Mouse (Mus musculus) cortical plate, adult 2 months (tissue): ENCODE results near the gene Flt1.

Source experiments
- CTCF ChIP-seq: fragments of 200-500 bp; IDR thresholded peaks from 2 replicates; pipeline ENCODE4 v1.5.1; 2011; ENCODE audit warnings: mild to moderate bottlenecking, control low read depth, low read length; ENCODE audit not compliant: insufficient read depth; ENCODE audit errors: extremely low read depth
- POLR2A ChIP-seq: fragments of 200-500 bp; IDR thresholded peaks from 2 replicates; pipeline ENCODE4 v1.6.1; 2011; ENCODE audit warnings: mild to moderate bottlenecking, low read length, control low read depth; ENCODE audit not compliant: insufficient read depth; ENCODE audit errors: extremely low read depth

GRCm38 (mm10) chr5:147668637-147669344 lies 57.0 kb downstream of the Flt1 start:
- TF ChIP-seq POLR2A (no peak), CTCF (no peak)
